Mouse (Mus musculus): Measurements from ENCODE around the gene Zzef1. TPM values are rescaled to one million over a fixed set of nuclear protein-coding genes. Genes with fewer than 3 reads are reported as not detected.

The Zzef1 gene
- total and polyA plus RNA-seq, 2 experiments from 2014 or later, result 7.6 to 37.6 TPM

DNA sequence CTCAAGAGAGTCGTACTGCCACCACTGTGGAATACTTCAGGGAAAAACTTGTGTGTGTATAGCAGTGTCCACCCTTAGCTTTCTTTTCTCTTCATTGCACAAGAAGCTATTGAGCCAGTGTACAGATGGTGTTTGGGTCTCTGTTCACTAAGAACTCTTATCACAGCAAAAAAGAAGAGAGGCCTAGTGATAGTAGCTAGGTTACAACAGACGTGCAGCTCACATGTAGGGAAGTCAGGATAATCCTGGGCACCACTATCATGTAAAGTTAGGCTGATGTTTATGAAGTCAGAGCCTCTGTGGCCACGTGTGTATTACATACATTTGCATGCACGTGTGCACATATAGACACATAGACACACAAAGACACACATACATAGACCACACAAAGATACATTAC lies 55.2 kb downstream of the Zzef1 start:
- Histone ChIP-seq H3K4me2 (ENCODE audit: low read depth) (no peak overlapping the region), H3K9me3 (ENCODE audit: low read length) (no peaks in the 10 kb centered on the region), H3K4me1 (ENCODE audit: insufficient read depth) (no peaks in the 10 kb centered on the region), H3K4me3 (ENCODE audit: low read depth, low read length) (no peak overlapping the region), H3K36me3 (ENCODE audit: insufficient read depth) (peaks cover 70% of the 10 kb centered on the region), H3K9ac (no peak overlapping the region), H3K27ac (ENCODE audit: low read depth, low read length) (no peak overlapping the region), H3K27me3 (ENCODE audit: insufficient read depth, low read length) (no peaks in the 10 kb centered on the region)
- ATAC-seq (no peak), DNase-seq (no peak)
- no peak for TF ChIP-seq CTCF (IDR thresholded peaks at IDR 0.05; ENCODE audit: low read depth)
- 87% methylated on average over 4 of the region's 4 CpGs for WGBS

DNA sequence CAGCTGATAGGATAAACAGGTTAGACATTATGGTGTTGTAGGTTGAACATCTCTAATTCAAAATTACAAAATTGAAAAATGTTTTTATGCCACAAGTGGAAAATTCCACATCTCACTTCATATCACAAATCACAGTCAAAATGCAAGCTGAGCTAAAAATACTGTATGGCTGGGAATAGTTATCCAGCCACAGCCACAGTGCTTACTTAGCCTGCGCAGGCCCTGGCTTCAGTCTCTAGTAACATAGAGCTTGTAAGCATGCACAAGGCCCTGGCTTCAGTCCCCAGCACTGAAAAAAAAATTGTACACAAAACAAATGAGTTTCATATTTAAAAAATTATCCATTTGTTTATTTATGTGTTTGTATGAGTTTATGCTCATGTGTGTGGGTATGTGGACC lies 56.1 kb downstream of the Zzef1 start:
- H3K9me3 ChIP-seq (ENCODE audit: low read length), result no peaks in the 10 kb centered on the region
- 92% methylated on average over 1 of the region's 1 CpGs for WGBS
- ATAC-seq, result no peak
- H3K4me1 ChIP-seq (ENCODE audit: insufficient read depth), result no peaks in the 10 kb centered on the region
- H3K27me3 ChIP-seq (ENCODE audit: insufficient read depth, low read length), result no peaks in the 10 kb centered on the region
- H3K27ac ChIP-seq (ENCODE audit: low read depth, low read length), result no peak overlapping the region
- DNase-seq, result no peak
- no peak overlapping the region for H3K9ac ChIP-seq
- H3K36me3 ChIP-seq (ENCODE audit: insufficient read depth), result peaks cover 73% of the 10 kb centered on the region
- TF ChIP-seq CTCF (IDR thresholded peaks at IDR 0.05; ENCODE audit: low read depth), result no peak
- no peak overlapping the region for H3K4me2 ChIP-seq (ENCODE audit: low read depth)
- no peak overlapping the region for H3K4me3 ChIP-seq (ENCODE audit: low read depth, low read length)

DNA sequence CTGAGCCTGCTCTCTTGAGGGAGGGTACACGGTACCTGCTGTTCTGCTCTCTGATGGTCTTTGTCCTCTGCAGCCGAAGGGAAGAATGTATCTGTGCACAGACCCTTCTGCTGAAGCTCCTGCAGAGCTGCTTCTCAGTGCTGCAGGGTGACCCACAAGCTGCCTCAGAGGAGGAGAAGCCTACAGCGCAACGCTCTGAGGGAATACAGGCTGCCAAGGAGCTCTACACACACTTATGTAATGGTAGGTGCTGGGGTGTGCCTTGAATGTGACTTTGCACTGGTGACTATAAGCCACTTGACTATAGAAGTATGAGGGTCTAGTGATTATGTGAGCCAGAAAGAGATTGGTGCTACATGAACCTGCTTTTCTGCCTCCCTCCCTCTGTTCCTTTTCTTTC lies 57.1 kb downstream of the Zzef1 start:
- H3K36me3 ChIP-seq (ENCODE audit: insufficient read depth), result peaks cover 77% of the 10 kb centered on the region
- H3K9ac ChIP-seq, result no peak overlapping the region
- no peaks in the 10 kb centered on the region for H3K9me3 ChIP-seq (ENCODE audit: low read length)
- H3K4me3 ChIP-seq (ENCODE audit: low read depth, low read length), result no peak overlapping the region
- no peak for DNase-seq
- no peak for TF ChIP-seq CTCF (IDR thresholded peaks at IDR 0.05; ENCODE audit: low read depth)
- WGBS, result 92% methylated on average over 4 of the region's 4 CpGs
- H3K4me2 ChIP-seq (ENCODE audit: low read depth), result no peak overlapping the region
- no peaks in the 10 kb centered on the region for H3K27me3 ChIP-seq (ENCODE audit: insufficient read depth, low read length)
- H3K4me1 ChIP-seq (ENCODE audit: insufficient read depth), result no peaks in the 10 kb centered on the region
- no peak overlapping the region for H3K27ac ChIP-seq (ENCODE audit: low read depth, low read length)
- ATAC-seq, result no peak

DNA sequence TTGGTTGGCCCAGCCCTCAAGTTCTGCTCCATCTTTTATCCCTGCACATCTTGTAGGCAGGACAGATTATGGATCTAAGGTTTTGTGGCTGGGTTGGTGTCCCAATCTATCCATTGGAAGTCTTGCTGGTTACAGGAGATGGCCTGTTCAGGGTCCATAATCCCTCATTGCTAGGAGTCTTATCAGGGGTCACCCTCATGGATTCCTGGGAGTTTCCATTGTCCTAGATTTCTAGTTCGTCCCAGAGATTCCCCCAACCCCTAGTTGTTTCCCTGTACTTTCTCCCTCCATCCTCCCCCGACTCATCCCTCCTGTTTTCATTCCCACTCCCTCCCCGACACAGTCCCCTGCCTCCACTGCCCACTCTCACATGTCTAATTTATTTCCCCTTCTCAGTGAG lies 58.2 kb downstream of the Zzef1 start:
- Histone ChIP-seq H3K4me3 (ENCODE audit: low read depth, low read length) (no peak overlapping the region), H3K9ac (no peak overlapping the region), H3K27ac (ENCODE audit: low read depth, low read length) (no peak overlapping the region), H3K9me3 (ENCODE audit: low read length) (no peaks in the 10 kb centered on the region), H3K27me3 (ENCODE audit: insufficient read depth, low read length) (no peaks in the 10 kb centered on the region), H3K36me3 (ENCODE audit: insufficient read depth) (peaks cover 72% of the 10 kb centered on the region), H3K4me1 (ENCODE audit: insufficient read depth) (no peaks in the 10 kb centered on the region), H3K4me2 (ENCODE audit: low read depth) (no peak overlapping the region)
- 94% methylated on average over 3 of the region's 3 CpGs for WGBS
- no peak for DNase-seq
- TF ChIP-seq CTCF (IDR thresholded peaks at IDR 0.05; ENCODE audit: low read depth), result no peak
- no peak for ATAC-seq

DNA sequence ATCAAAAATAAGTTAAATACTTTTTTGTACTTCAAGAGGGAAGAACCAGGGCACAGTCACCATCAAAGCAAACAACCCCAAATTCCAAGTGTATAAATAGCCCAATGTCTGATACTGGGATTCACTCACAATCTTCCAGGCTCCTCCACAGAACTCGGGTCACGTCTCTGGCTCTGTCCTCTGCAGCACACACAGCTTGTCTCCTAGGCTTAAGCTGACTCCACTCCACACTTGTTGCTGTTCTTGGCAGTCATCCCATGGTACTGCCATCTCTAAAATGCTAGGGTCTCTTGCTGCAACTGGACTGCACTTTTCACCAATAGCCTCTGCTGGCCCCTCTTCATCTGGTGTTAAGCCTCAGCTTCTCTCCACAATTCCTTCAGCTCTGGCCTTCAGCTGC lies 60.7 kb downstream of the Zzef1 start:
- no peaks in the 10 kb centered on the region for H3K4me1 ChIP-seq (ENCODE audit: insufficient read depth)
- H3K9me3 ChIP-seq (ENCODE audit: low read length), result no peaks in the 10 kb centered on the region
- no peak overlapping the region for H3K27ac ChIP-seq (ENCODE audit: low read depth, low read length)
- ATAC-seq (no peak), DNase-seq (no peak)
- H3K36me3 ChIP-seq (ENCODE audit: insufficient read depth), result peaks cover 83% of the 10 kb centered on the region
- no peak overlapping the region for H3K9ac ChIP-seq
- no peak overlapping the region for H3K4me3 ChIP-seq (ENCODE audit: low read depth, low read length)
- TF ChIP-seq CTCF (IDR thresholded peaks at IDR 0.05; ENCODE audit: low read depth), result no peak
- no peak overlapping the region for H3K4me2 ChIP-seq (ENCODE audit: low read depth)
- 87% methylated on average over 2 of the region's 2 CpGs for WGBS
- no peaks in the 10 kb centered on the region for H3K27me3 ChIP-seq (ENCODE audit: insufficient read depth, low read length)

DNA sequence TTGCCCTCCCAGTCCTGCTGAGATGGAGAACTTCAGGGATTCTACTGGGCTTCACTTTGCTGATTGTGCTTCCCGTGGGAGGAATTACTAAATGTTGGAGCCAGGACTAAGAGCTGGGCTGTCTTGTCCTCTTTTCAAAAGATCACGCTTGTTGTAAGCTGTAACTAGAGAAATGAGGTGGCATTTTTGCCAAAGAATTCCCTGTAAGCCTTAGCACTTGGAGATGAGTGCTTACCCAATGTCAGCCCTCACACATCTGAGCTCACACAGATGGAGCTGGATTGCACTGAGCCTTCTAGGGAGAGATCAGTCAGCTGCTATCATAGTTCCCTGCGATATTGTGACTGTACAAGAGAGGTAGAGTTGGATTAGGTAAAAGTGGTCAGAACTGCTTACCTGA lies 65.2 kb downstream of the Zzef1 start:
- DNase-seq (no peak), ATAC-seq (no peak)
- Histone ChIP-seq H3K27me3 (ENCODE audit: insufficient read depth, low read length) (no peaks in the 10 kb centered on the region), H3K4me3 (ENCODE audit: low read depth, low read length) (no peak overlapping the region), H3K9me3 (ENCODE audit: low read length) (no peaks in the 10 kb centered on the region), H3K4me2 (ENCODE audit: low read depth) (no peak overlapping the region), H3K36me3 (ENCODE audit: insufficient read depth) (peaks cover 77% of the 10 kb centered on the region), H3K4me1 (ENCODE audit: insufficient read depth) (no peaks in the 10 kb centered on the region), H3K27ac (ENCODE audit: low read depth, low read length) (no peak overlapping the region), H3K9ac (no peak overlapping the region)
- WGBS, result 89% methylated on average over 3 of the region's 3 CpGs
- TF ChIP-seq CTCF (IDR thresholded peaks at IDR 0.05; ENCODE audit: low read depth), result no peak

DNA sequence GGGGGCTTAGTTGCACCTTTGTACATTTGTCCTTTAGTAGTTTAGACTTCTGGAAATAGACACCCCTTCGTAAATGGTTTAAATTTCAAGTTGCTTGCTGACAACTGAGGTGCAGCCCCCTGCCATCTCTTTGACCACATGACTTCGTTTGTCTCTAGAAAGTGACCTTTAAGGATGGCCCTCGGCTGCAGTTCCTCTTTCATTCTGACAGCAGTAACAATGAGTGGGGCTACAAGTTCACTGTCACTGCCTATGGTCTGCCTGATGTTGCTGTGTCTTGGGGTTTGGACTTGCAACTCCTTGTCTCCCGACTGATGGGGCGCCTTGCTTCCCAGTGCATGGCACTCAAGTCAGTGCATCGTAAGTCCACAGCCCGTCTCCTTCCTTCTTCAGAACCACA lies 70.4 kb downstream of the Zzef1 start:
- H3K4me3 ChIP-seq (ENCODE audit: low read depth, low read length), result no peak overlapping the region
- ATAC-seq, result no peak
- no peak for DNase-seq
- WGBS, result 90% methylated on average over 7 of the region's 7 CpGs
- H3K4me1 ChIP-seq (ENCODE audit: insufficient read depth), result no peaks in the 10 kb centered on the region
- peaks cover 68% of the 10 kb centered on the region for H3K36me3 ChIP-seq (ENCODE audit: insufficient read depth)
- H3K27ac ChIP-seq (ENCODE audit: low read depth, low read length), result no peak overlapping the region
- no peaks in the 10 kb centered on the region for H3K9me3 ChIP-seq (ENCODE audit: low read length)
- H3K9ac ChIP-seq, result no peak overlapping the region
- H3K4me2 ChIP-seq (ENCODE audit: low read depth), result no peak overlapping the region
- H3K27me3 ChIP-seq (ENCODE audit: insufficient read depth, low read length), result no peaks in the 10 kb centered on the region
- no peak for TF ChIP-seq CTCF (IDR thresholded peaks at IDR 0.05; ENCODE audit: low read depth)

DNA sequence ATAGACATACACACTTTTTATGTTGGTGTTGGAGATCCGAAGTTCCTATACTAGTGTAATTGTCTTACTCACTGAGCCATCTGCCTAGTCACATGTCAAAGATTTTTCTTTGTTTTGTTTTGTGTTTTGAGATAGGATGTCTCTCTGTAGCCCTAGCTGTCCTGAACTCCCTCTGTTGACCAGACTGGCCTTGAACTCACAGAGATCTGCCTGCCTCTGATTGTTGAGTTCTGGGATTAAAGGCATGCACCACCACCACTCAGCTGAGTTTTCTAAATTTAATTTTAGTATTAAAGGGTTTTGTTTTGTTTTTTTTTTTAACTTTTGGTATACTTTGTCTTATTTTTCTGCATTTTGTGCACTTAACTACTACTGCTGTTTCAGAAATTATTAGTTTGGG lies 76.0 kb downstream of the Zzef1 start:
- Histone ChIP-seq H3K9me3 (ENCODE audit: low read length) (no peaks in the 10 kb centered on the region), H3K9ac (no peak overlapping the region), H3K27me3 (ENCODE audit: insufficient read depth, low read length) (no peaks in the 10 kb centered on the region), H3K4me3 (ENCODE audit: low read depth, low read length) (no peak overlapping the region), H3K4me2 (ENCODE audit: low read depth) (no peak overlapping the region), H3K4me1 (ENCODE audit: insufficient read depth) (no peaks in the 10 kb centered on the region), H3K36me3 (ENCODE audit: insufficient read depth) (peaks cover 64% of the 10 kb centered on the region), H3K27ac (ENCODE audit: low read depth, low read length) (no peak overlapping the region)
- no peak for TF ChIP-seq CTCF (IDR thresholded peaks at IDR 0.05; ENCODE audit: low read depth)
- WGBS, result 78% methylated on average over 1 of the region's 1 CpGs
- no peak for ATAC-seq
- DNase-seq, result no peak
